Mouse (Mus musculus): ENCODE results near the gene Esyt2.

GRCm38 (mm10) chr12:116276961-116277360 is 4.0 kb upstream of the Esyt2 start:
- no peak for TF ChIP-seq POLR2A (IDR thresholded peaks at IDR 0.05; ENCODE audit: insufficient read depth, low read depth, low read length)
- no peak for TF ChIP-seq CTCF (IDR thresholded peaks at IDR 0.05)
